Mouse (Mus musculus) intestine, postnatal 0 days (tissue): Measurements from ENCODE around the gene Slc4a2. TPM values are rescaled to one million over a fixed set of nuclear protein-coding genes. Genes with fewer than 3 reads are reported as not detected.
A peak's percentile ranks its signal among the peaks of the same experiment; 100 is the strongest.

ENCODE experiments used
- ATAC-seq: fragments of 200-750 bp; cut with Nextera tagmentation; 2 replicates; pipeline ENCODE4 v1.8.0; 2017; ENCODE audit warnings: mild to moderate bottlenecking, moderate TSS enrichment, moderate library complexity
- H3K27ac ChIP-seq: fragments of 300-500 bp; sonication (generic); 2 replicates; pipeline ENCODE4 v1.5.1; 2014; ENCODE audit warnings: mild to moderate bottlenecking, low read depth, low read length, moderate library complexity
- H3K27me3 ChIP-seq: fragments of 300-500 bp; sonication (generic); replicated peaks from 2 replicates; pipeline ENCODE4 v1.6.1; 2014; ENCODE audit warnings: low read length, mixed read lengths; ENCODE audit not compliant: control insufficient read depth, insufficient read depth
- H3K36me3 ChIP-seq: fragments of 300-500 bp; sonication (generic); 2 replicates; pipeline ENCODE4 v1.6.1; 2014; ENCODE audit warnings: mild to moderate bottlenecking, moderate library complexity; ENCODE audit not compliant: control insufficient read depth, insufficient read depth
- H3K4me1 ChIP-seq: fragments of 300-500 bp; sonication (generic); replicated peaks from 2 replicates; pipeline ENCODE4 v1.6.1; 2014; ENCODE audit warnings: antibody characterized with exemption, low read length, mixed read lengths; ENCODE audit not compliant: control insufficient read depth, insufficient read depth
- H3K4me2 ChIP-seq: fragments of 300-500 bp; sonication (generic); replicated peaks from 2 replicates; pipeline ENCODE4 v1.6.1; 2014; ENCODE audit warnings: low read depth, mild to moderate bottlenecking, moderate library complexity
- H3K4me3 ChIP-seq: fragments of 300-500 bp; sonication (generic); 2 replicates; pipeline ENCODE4 v1.5.1; 2014; ENCODE audit warnings: low read depth, low read length
- H3K9ac ChIP-seq: fragments of 300-500 bp; sonication (generic); 2 replicates; pipeline ENCODE4 v1.6.1; 2014; ENCODE audit warnings: mild to moderate bottlenecking, low read depth, low read length
- H3K9me3 ChIP-seq: fragments of 300-500 bp; sonication (generic); 2 replicates; pipeline ENCODE4 v1.6.1; 2016; ENCODE audit warnings: mixed run types; ENCODE audit not compliant: control insufficient read depth
- CTCF ChIP-seq: sonication (generic); IDR thresholded peaks from 2 replicates; pipeline ENCODE4 v1.5.1; 2016; ENCODE audit warnings: low read depth, mild to moderate bottlenecking, control low read depth, antibody characterized with exemption, moderate library complexity
- WGBS: fragments of 180-500 bp; shearing (Covaris S2); extraction: QIAGEN DNeasy Blood & Tissue Kit; methylation state at CpG from one replicate; pipeline ENCODE4 v1.1.7; 2014; 5-methylcytosine and 5-hydroxymethylcytosine counted together
- polyA plus RNA-seq: library from polyadenylated mRNA; unstranded; fragments of >200 nt; fragmentation: Nextera tagmentation; extraction: Ambion mirVana; gene quantifications from 2 replicates; pipeline ENCODE4 v1.2.1, GENCODE M21; 2015

Slc4a2 gene
- polyA plus RNA-seq, 1 experiment from 2014 or later = 29.9 TPM

GRCm38 (mm10) chr5:24381486-24381885, 42.2 kb upstream of the Slc4a2 start:
- H3K36me3 ChIP-seq = no peaks in the 10 kb centered on the region
- H3K4me3 ChIP-seq = no peak overlapping the region
- TF ChIP-seq CTCF = no peak
- no peaks in the 10 kb centered on the region for H3K9me3 ChIP-seq
- WGBS = 71% methylated on average over 6 of the region's 6 CpGs
- no peaks in the 10 kb centered on the region for H3K27me3 ChIP-seq
- H3K9ac ChIP-seq = no peak overlapping the region
- no peak overlapping the region for H3K4me2 ChIP-seq
- 0 out of 2 replicates have a peak, but pooled peaks cover 4% of the 10 kb centered on the region for H3K4me1 ChIP-seq
- no peak for ATAC-seq
- no peak overlapping the region for H3K27ac ChIP-seq

GRCm38 (mm10) chr5:24381988-24382387, 41.6 kb upstream of the Slc4a2 start:
- H3K9ac ChIP-seq = no peak overlapping the region
- TF ChIP-seq CTCF = no peak
- ATAC-seq = no peak
- no peak overlapping the region for H3K4me3 ChIP-seq
- no peaks in the 10 kb centered on the region for H3K9me3 ChIP-seq
- no peak overlapping the region for H3K4me2 ChIP-seq
- H3K36me3 ChIP-seq = no peaks in the 10 kb centered on the region
- 0 out of 2 replicates have a peak, but pooled peaks cover 4% of the 10 kb centered on the region for H3K4me1 ChIP-seq
- 61% methylated on average over 2 of the region's 2 CpGs for WGBS
- H3K27me3 ChIP-seq = no peaks in the 10 kb centered on the region
- no peak overlapping the region for H3K27ac ChIP-seq

GRCm38 (mm10) chr5:24383026-24383859, 40.4 kb upstream of the Slc4a2 start:
- H3K9ac ChIP-seq = peak overlapping the region; percentile 26; the same call in 1 of the 2 replicates
- no peaks in the 10 kb centered on the region for H3K9me3 ChIP-seq
- WGBS = 2% methylated on average over 34 of the region's 34 CpGs
- H3K4me1 ChIP-seq = peaks cover 14% of the 10 kb centered on the region
- TF ChIP-seq CTCF = peak; percentile 86
- no peaks in the 10 kb centered on the region for H3K36me3 ChIP-seq
- peak overlapping the region; percentile 61 for H3K4me2 ChIP-seq
- H3K27me3 ChIP-seq = 0 out of 2 replicates have a peak, but pooled peaks cover 3% of the 10 kb centered on the region
- ATAC-seq = peak; percentile 88
- H3K4me3 ChIP-seq = peak overlapping the region; percentile 32
- H3K27ac ChIP-seq = no peak overlapping the region

GRCm38 (mm10) chr5:24384407-24384806, 39.2 kb upstream of the Slc4a2 start:
- Histone ChIP-seq H3K27ac (no peak overlapping the region), H3K4me2 (no peak overlapping the region), H3K9me3 (no peaks in the 10 kb centered on the region), H3K4me3 (no peak overlapping the region), H3K36me3 (no peaks in the 10 kb centered on the region), H3K4me1 (peaks cover 16% of the 10 kb centered on the region), H3K9ac (no peak overlapping the region), H3K27me3 (0 out of 2 replicates have a peak, but pooled peaks cover 5% of the 10 kb centered on the region)
- WGBS = 57% methylated on average over 6 of the region's 6 CpGs
- no peak for TF ChIP-seq CTCF
- no peak for ATAC-seq

GRCm38 (mm10) chr5:24385374-24385773, 38.3 kb upstream of the Slc4a2 start:
- no peaks in the 10 kb centered on the region for H3K36me3 ChIP-seq
- WGBS = 96% methylated on average over 5 of the region's 5 CpGs
- no peak overlapping the region for H3K4me2 ChIP-seq
- H3K4me3 ChIP-seq = no peak overlapping the region
- peaks cover 16% of the 10 kb centered on the region for H3K4me1 ChIP-seq
- no peak overlapping the region for H3K9ac ChIP-seq
- no peaks in the 10 kb centered on the region for H3K9me3 ChIP-seq
- 0 out of 2 replicates have a peak, but pooled peaks cover 5% of the 10 kb centered on the region for H3K27me3 ChIP-seq
- no peak for TF ChIP-seq CTCF
- no peak overlapping the region for H3K27ac ChIP-seq
- no peak for ATAC-seq

- Histone ChIP-seq H3K36me3 (no peaks in the 10 kb centered on the region), H3K4me3 (no peak overlapping the region), H3K4me2 (no peak overlapping the region), H3K4me1 (peaks cover 16% of the 10 kb centered on the region), H3K27ac (no peak overlapping the region), H3K9ac (no peak overlapping the region), H3K27me3 (0 out of 2 replicates have a peak, but pooled peaks cover 5% of the 10 kb centered on the region), H3K9me3 (no peaks in the 10 kb centered on the region)
- WGBS = 84% methylated on average over 10 of the region's 10 CpGs
- no peak for TF ChIP-seq CTCF
- no peak for ATAC-seq
Measured at GRCm38 (mm10) chr5:24385887-24386550, 37.6 kb upstream of the Slc4a2 start.
